Mouse (Mus musculus): Measurements from ENCODE around the gene Xxylt1.

DNA sequence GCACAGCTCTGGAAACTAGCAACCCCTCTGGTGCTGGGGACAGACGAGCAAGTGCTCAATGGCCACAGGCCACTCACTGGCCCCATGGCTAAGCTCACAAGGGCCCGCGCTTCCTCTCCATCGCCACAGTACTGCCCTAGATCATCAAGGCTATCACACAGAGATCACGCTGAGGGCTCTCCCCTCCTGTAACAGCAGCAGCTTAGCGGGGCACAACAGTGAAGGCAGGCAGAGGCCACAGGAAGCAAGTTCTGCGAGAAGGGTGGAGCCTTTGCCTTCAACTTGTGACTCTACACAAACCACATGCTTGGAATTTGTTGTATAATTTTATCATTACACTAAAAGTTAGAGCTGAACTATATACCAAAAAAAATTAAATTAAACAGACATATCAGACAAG, 46.0 kb downstream of the Xxylt1 start:
- TF ChIP-seq POLR2A (IDR thresholded peaks at IDR 0.05; ENCODE audit: borderline replicate concordance, extremely low read depth, insufficient read depth, insufficient read length, poor library complexity, severe bottlenecking) (no peak), CTCF (IDR thresholded peaks at IDR 0.05; ENCODE audit: borderline replicate concordance, extremely low read depth, insufficient read depth, insufficient read length) (no peak)
